Comparison of ENCODE assay signal across 8 mouse cellular contexts in genomic region chr17:70850996-70851991, GRCm38 (mm10). TPM values are rescaled to one million over a fixed set of nuclear protein-coding genes. Genes with fewer than 3 reads are reported as not detected.
DNase-seq lines count a peak whose midpoint lies in the region; ATAC-seq lines count a peak whose summit lies in the region.

No protein-coding gene starts in this region.

- under 1% methylated on average over 47 of the region's 54 CpGs for WGBS in hindbrain, embryonic 14.5 days
- under 1% methylated on average over 45 of the region's 54 CpGs for WGBS in midbrain, embryonic 16.5 days
- under 1% methylated on average over 54 of the region's 54 CpGs for WGBS in stomach, embryonic 15.5 days

- peaks cover 73% of the 10 kb centered on the region for H3K27me3 ChIP-seq in erythroblast, embryonic 14.5 days (ENCODE audit: control insufficient read depth)
- peaks cover 51% of the 10 kb centered on the region for H3K27me3 ChIP-seq in hindbrain, embryonic 14.5 days (ENCODE audit: control insufficient read depth, insufficient read depth, low read length)
- peaks cover 3% of the 10 kb centered on the region; the same call in 1 of the 2 replicates for H3K27me3 ChIP-seq in midbrain, embryonic 16.5 days (ENCODE audit: control insufficient read depth, insufficient read depth, low read depth, low read length)
- no peaks in the 10 kb centered on the region for H3K27me3 ChIP-seq in stomach, embryonic 15.5 days (replicated peaks)

- peak overlapping the region; percentile 88 for H3K27ac ChIP-seq in hindbrain, embryonic 14.5 days
- H3K27ac ChIP-seq in midbrain, embryonic 16.5 days (ENCODE audit: low read length) = peak overlapping the region; percentile 20
- peak overlapping the region; percentile 98 for H3K27ac ChIP-seq in stomach, embryonic 15.5 days

- H3K9ac ChIP-seq in hindbrain, embryonic 14.5 days = peak overlapping the region; percentile 63
- peak overlapping the region; percentile 44; the same call in 1 of the 2 replicates for H3K9ac ChIP-seq in midbrain, embryonic 16.5 days (ENCODE audit: low read depth, low read length)
- H3K9ac ChIP-seq in stomach, embryonic 15.5 days = peak overlapping the region; percentile 78

- H3K4me1 ChIP-seq in erythroblast, embryonic 14.5 days (ENCODE audit: control insufficient read depth) = peaks cover 48% of the 10 kb centered on the region
- peaks cover 36% of the 10 kb centered on the region; the same call in 1 of the 2 replicates for H3K4me1 ChIP-seq in hindbrain, embryonic 14.5 days (replicated peaks; ENCODE audit: control insufficient read depth, insufficient read depth, low read length)
- H3K4me1 ChIP-seq in midbrain, embryonic 16.5 days (ENCODE audit: control insufficient read depth, insufficient read depth, low read length) = peaks cover 40% of the 10 kb centered on the region
- peaks cover 11% of the 10 kb centered on the region for H3K4me1 ChIP-seq in stomach, embryonic 15.5 days

- H3K9me3 ChIP-seq in erythroblast, embryonic 14.5 days (ENCODE audit: control insufficient read depth, low read length) = no peaks in the 10 kb centered on the region
- no peaks in the 10 kb centered on the region for H3K9me3 ChIP-seq in hindbrain, embryonic 14.5 days (ENCODE audit: control insufficient read depth, low read length)
- no peaks in the 10 kb centered on the region for H3K9me3 ChIP-seq in midbrain, embryonic 16.5 days (replicated peaks; ENCODE audit: control insufficient read depth, low read length, poor library complexity, severe bottlenecking)
- no peaks in the 10 kb centered on the region for H3K9me3 ChIP-seq in stomach, embryonic 15.5 days

- H3K36me3 ChIP-seq in erythroblast, embryonic 14.5 days (ENCODE audit: control insufficient read depth) = no peaks in the 10 kb centered on the region
- H3K36me3 ChIP-seq in hindbrain, embryonic 14.5 days (replicated peaks; ENCODE audit: control insufficient read depth, insufficient read depth) = no peaks in the 10 kb centered on the region
- no peaks in the 10 kb centered on the region for H3K36me3 ChIP-seq in midbrain, embryonic 16.5 days (ENCODE audit: control insufficient read depth, insufficient read depth, low read length)
- no peaks in the 10 kb centered on the region for H3K36me3 ChIP-seq in stomach, embryonic 15.5 days

- ATAC-seq in erythroblast, adult 5-6 weeks (replicated peaks; ENCODE audit: low FRiP score, poor library complexity, severe bottlenecking) = no peak
- peak; percentile 35 for ATAC-seq in hindbrain, embryonic 14.5 days (ENCODE audit: low FRiP score)
- ATAC-seq in midbrain, embryonic 16.5 days = peak; percentile 49
- ATAC-seq in stomach, embryonic 15.5 days (ENCODE audit: insufficient read depth, low FRiP score, low read depth) = peak; percentile 69

- peak; percentile 43 for DNase-seq in c-Kit-positive CD71-positive TER-119-negative erythroid progenitor cells, embryonic 14.5 days (ENCODE audit: low read depth)
- DNase-seq in gastrocnemius, adult 18-20 months (ENCODE audit: low spot score) = peak; percentile 77
- no peak for DNase-seq in hindbrain, embryonic 14.5 days (ENCODE audit: low spot score)
- peak; percentile 75 for DNase-seq in liver

- peak overlapping the region; percentile 71 for H3K4me3 ChIP-seq in erythroblast, embryonic 14.5 days (replicated peaks)
- peak overlapping the region; percentile 60 for H3K4me3 ChIP-seq in hindbrain, embryonic 14.5 days (replicated peaks; ENCODE audit: low read length)
- H3K4me3 ChIP-seq in midbrain, embryonic 16.5 days (ENCODE audit: low read depth, low read length) = peak overlapping the region; percentile 58
- peak overlapping the region; percentile 78 for H3K4me3 ChIP-seq in stomach, embryonic 15.5 days (replicated peaks)

- H3K4me2 ChIP-seq in hindbrain, embryonic 14.5 days (replicated peaks) = peak overlapping the region; percentile 99
- peak overlapping the region; percentile 97 for H3K4me2 ChIP-seq in midbrain, embryonic 16.5 days (ENCODE audit: low read length)
- H3K4me2 ChIP-seq in stomach, embryonic 15.5 days = peak overlapping the region; percentile 92

RNA-seq across cellular contexts. Expression of gene Tgif1, which starts 2.1 kb away (rescaled TPM):
- polyA plus RNA-seq in erythroblast, embryonic 14.5 days (2012) = 0.03 and 0.04 TPM in 2 replicates
- 4.2 and 7.5 TPM in 2 replicates for total RNA-seq in erythroblast, adult 5-6 weeks (2015; ENCODE audit: low replicate concordance)
- 2.0 and 4.3 TPM in 2 replicates for total RNA-seq in erythroblast, adult 5-6 weeks (2017; ENCODE audit: low replicate concordance)
- total RNA-seq in gastrocnemius, adult 18-20 months (2021) = 1 to 10 TPM; 4.2 to 9.3 TPM
- 11.8 and 12.0 TPM in 2 replicates for polyA plus RNA-seq in hindbrain, embryonic 14.5 days (2014; fragmentation: Nextera tagmentation; extraction: Ambion mirVana)
- polyA plus RNA-seq in midbrain, embryonic 16.5 days (2015; fragmentation: Nextera tagmentation; extraction: Ambion mirVana) = 7.4 and 8.2 TPM in 2 replicates
- 60.7 and 66.8 TPM in 2 replicates for polyA plus RNA-seq in stomach, embryonic 15.5 days (2015; fragmentation: Nextera tagmentation; extraction: Ambion mirVana)

Comparison
In these comparisons a context has a peak if more than half of its experiments do, and no peak if none do; other contexts are left out.
1. H3K27ac ChIP-seq: peak in every context shown above with its lines; median percentile 98 in stomach, embryonic 15.5 days; 88 in hindbrain, embryonic 14.5 days; 20 in midbrain, embryonic 16.5 days.